Mouse (Mus musculus) right cerebral cortex, postnatal 14 days (tissue): ENCODE results near the gene Sec61g.
"Not testable (repeated sequence)": the region's sequence is repeated elsewhere in the genome, so short reads cannot be mapped to it uniquely, and the experiment has no call there.

Experiments
- DNase-seq: peaks from one replicate; pipeline ENCODE4 v3.0.0; 2022

Sec61g gene

GRCm38 (mm10) chr11:16508052-16508654 is at the start of gene Sec61g:
Gene Sec61g (minus strand): TSS chr11:16508484.
- peak; percentile 92 for DNase-seq

- no peak for DNase-seq
Observed at GRCm38 (mm10) chr11:16546421-16547163, 38.3 kb upstream of the Sec61g start.

GRCm38 (mm10) chr11:16537379-16537778 is 29.1 kb upstream of the Sec61g start:
- no peak for DNase-seq

GRCm38 (mm10) chr11:16534582-16535553 is 26.6 kb upstream of the Sec61g start:
- no peak for DNase-seq

- no peak for DNase-seq
Observed at GRCm38 (mm10) chr11:16532877-16533276, 24.6 kb upstream of the Sec61g start.

GRCm38 (mm10) chr11:16528909-16529308 is 20.6 kb upstream of the Sec61g start:
- DNase-seq: no peak

- no peak for DNase-seq
Observed at GRCm38 (mm10) chr11:16528391-16528790, 20.1 kb upstream of the Sec61g start.

- DNase-seq: no peak
Observed at GRCm38 (mm10) chr11:16527743-16528142, 19.5 kb upstream of the Sec61g start.

- no peak for DNase-seq
Observed at GRCm38 (mm10) chr11:16526467-16526866, 18.2 kb upstream of the Sec61g start.

GRCm38 (mm10) chr11:16525724-16526123 is 17.4 kb upstream of the Sec61g start:
- no peak for DNase-seq

- DNase-seq: no peak
Observed at GRCm38 (mm10) chr11:16524917-16525640, 16.8 kb upstream of the Sec61g start.

GRCm38 (mm10) chr11:16515081-16515480 is 6.8 kb upstream of the Sec61g start:
- not testable (repeated sequence) for DNase-seq

- not testable (repeated sequence) for DNase-seq
Observed at GRCm38 (mm10) chr11:16514221-16514620, 5.9 kb upstream of the Sec61g start.

- peak; percentile 23 for DNase-seq
Observed at GRCm38 (mm10) chr11:16507385-16508051, 766 bp downstream of the Sec61g start.

- no peak for DNase-seq
Observed at GRCm38 (mm10) chr11:16505999-16506398, 2.3 kb downstream of the Sec61g start.

GRCm38 (mm10) chr11:16503150-16503549 is 5.1 kb downstream of the Sec61g start:
- no peak for DNase-seq

- no peak for DNase-seq
Observed at GRCm38 (mm10) chr11:16502744-16503143, 5.5 kb downstream of the Sec61g start.

- DNase-seq: peak; percentile 9
Observed at GRCm38 (mm10) chr11:16498756-16499680, 9.3 kb downstream of the Sec61g start.
